Mouse (Mus musculus) hindbrain, embryonic 10.5 days (tissue): ENCODE measurements around the gene Calu. TPM values are rescaled to one million over a fixed set of nuclear protein-coding genes. Genes with fewer than 3 reads are reported as not detected.
A peak's percentile ranks its signal among the peaks of the same experiment; 100 is the strongest.

Experiments used
- DNase-seq: peaks from one replicate; pipeline ENCODE4 v3.0.0-alpha.2; 2017; ENCODE audit warnings: low spot score
- H3K27ac ChIP-seq: fragments of 300-500 bp; sonication (generic); 2 replicates; pipeline ENCODE4 v1.5.1; 2016; ENCODE audit warnings: mild to moderate bottlenecking, moderate library complexity
- H3K27me3 ChIP-seq: fragments of 300-500 bp; sonication (generic); 2 replicates; pipeline ENCODE4 v1.6.1; 2016; ENCODE audit warnings: mild to moderate bottlenecking; ENCODE audit not compliant: poor library complexity, insufficient read depth, severe bottlenecking
- H3K36me3 ChIP-seq: fragments of 300-500 bp; sonication (generic); 2 replicates; pipeline ENCODE4 v1.6.1; 2016; ENCODE audit warnings: mild to moderate bottlenecking, moderate library complexity
- H3K4me1 ChIP-seq: fragments of 300-500 bp; sonication (generic); replicated peaks from 2 replicates; pipeline ENCODE4 v1.6.1; 2016; ENCODE audit warnings: mild to moderate bottlenecking
- H3K4me3 ChIP-seq: fragments of 300-500 bp; sonication (generic); 2 replicates; pipeline ENCODE4 v1.5.1; 2016; ENCODE audit warnings: mild to moderate bottlenecking, moderate library complexity
- H3K9me3 ChIP-seq: fragments of 300-500 bp; sonication (generic); 2 replicates; pipeline ENCODE4 v1.6.1; 2016; ENCODE audit warnings: mild to moderate bottlenecking, moderate library complexity
- WGBS: fragments of 180-500 bp; shearing (Covaris S2); methylation state at CpG from one replicate; pipeline ENCODE4 v1.1.7; 2016; 5-methylcytosine and 5-hydroxymethylcytosine counted together
- polyA plus RNA-seq: library from polyadenylated mRNA; unstranded; fragments of >200 nt; fragmentation: Nextera tagmentation; extraction: Ambion mirVana; gene quantifications from 2 replicates; pipeline ENCODE4 v1.2.1, GENCODE M21; 2016

Gene Calu
- polyA plus RNA-seq, 1 experiment from 2014 or later: 205 TPM

GRCm38 (mm10) chr6:29399851-29400250, 52.0 kb downstream of the Calu start:
- WGBS: 83% methylated on average over 4 of the region's 4 CpGs
- Histone ChIP-seq H3K36me3 (no peaks in the 10 kb centered on the region), H3K4me3 (no peak overlapping the region), H3K27ac (no peak overlapping the region), H3K27me3 (peaks cover 37% of the 10 kb centered on the region), H3K9me3 (no peaks in the 10 kb centered on the region), H3K4me1 (peaks cover 32% of the 10 kb centered on the region)
- DNase-seq: no peak

GRCm38 (mm10) chr6:29402693-29403342, 54.9 kb downstream of the Calu start:
- peaks cover 13% of the 10 kb centered on the region for H3K27me3 ChIP-seq
- H3K4me1 ChIP-seq: peaks cover 7% of the 10 kb centered on the region
- peak overlapping the region; percentile 40 for H3K4me3 ChIP-seq
- no peaks in the 10 kb centered on the region for H3K9me3 ChIP-seq
- 0 out of 2 replicates have a peak, but pooled peaks cover 9% of the 10 kb centered on the region for H3K36me3 ChIP-seq
- 7% methylated on average over 34 of the region's 34 CpGs for WGBS
- peak; percentile 51 for DNase-seq
- H3K27ac ChIP-seq: 0 out of 2 replicates have a peak overlapping the region, but pooled peaks have one; percentile 2

DNA sequence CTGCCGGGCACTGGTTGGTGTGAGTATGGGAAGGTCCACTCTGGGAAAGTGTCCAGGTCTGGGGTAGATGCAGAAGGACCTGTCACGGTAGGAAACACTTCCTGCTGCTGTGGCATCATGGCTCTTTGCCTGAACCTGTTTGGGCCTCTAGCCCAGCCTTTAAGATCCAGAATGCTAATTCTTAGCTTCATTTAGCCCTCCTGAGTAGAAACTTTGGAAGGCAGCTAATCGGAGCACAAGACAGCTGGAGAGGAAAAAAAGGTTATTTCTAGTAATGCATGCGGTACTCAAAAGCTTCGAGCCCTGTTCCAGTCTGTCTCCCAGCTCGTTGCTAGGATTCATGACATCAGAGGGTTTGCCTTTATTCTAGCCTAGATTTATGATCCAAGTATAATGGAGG, 58.5 kb downstream of the Calu start:
- peaks cover 35% of the 10 kb centered on the region for H3K36me3 ChIP-seq
- no peak for DNase-seq
- no peaks in the 10 kb centered on the region for H3K9me3 ChIP-seq
- no peak overlapping the region for H3K27ac ChIP-seq
- H3K4me1 ChIP-seq: peaks cover 5% of the 10 kb centered on the region; the same call in 1 of the 2 replicates
- peaks cover 10% of the 10 kb centered on the region for H3K27me3 ChIP-seq
- WGBS: 87% methylated on average over 6 of the region's 6 CpGs
- H3K4me3 ChIP-seq: no peak overlapping the region

GRCm38 (mm10) chr6:29415446-29415845, 67.6 kb downstream of the Calu start:
- WGBS: 87% methylated on average over 9 of the region's 9 CpGs
- no peak overlapping the region for H3K27ac ChIP-seq
- no peak for DNase-seq
- no peaks in the 10 kb centered on the region for H3K27me3 ChIP-seq
- peaks cover 53% of the 10 kb centered on the region for H3K36me3 ChIP-seq
- no peak overlapping the region for H3K4me3 ChIP-seq
- no peaks in the 10 kb centered on the region for H3K9me3 ChIP-seq
- H3K4me1 ChIP-seq: no peaks in the 10 kb centered on the region

DNA sequence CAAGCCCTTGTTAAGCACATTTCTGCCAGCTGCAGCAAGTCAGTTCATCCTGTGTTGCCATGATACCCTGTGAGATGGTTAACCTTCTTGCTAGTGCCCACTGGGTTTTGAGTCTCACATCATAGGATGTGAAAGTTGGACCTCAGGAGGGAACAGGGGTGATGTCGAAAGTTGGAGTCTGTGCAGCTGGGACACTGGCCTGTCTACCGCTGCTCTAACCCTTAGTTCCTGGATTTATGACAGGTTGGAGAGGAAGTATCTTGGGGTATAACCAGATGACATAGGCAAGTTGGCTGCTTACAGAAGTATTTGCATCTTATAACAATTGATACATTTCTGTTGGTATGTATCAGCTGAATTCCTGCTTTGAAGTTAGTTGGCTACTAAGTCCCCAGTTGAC, 72.7 kb downstream of the Calu start:
- Histone ChIP-seq H3K4me1 (no peaks in the 10 kb centered on the region), H3K27ac (no peak overlapping the region), H3K27me3 (no peaks in the 10 kb centered on the region), H3K9me3 (no peaks in the 10 kb centered on the region), H3K36me3 (peaks cover 12% of the 10 kb centered on the region; the same call in 1 of the 2 replicates), H3K4me3 (no peak overlapping the region)
- no peak for DNase-seq
- WGBS: 93% methylated on average over 2 of the region's 2 CpGs

GRCm38 (mm10) chr6:29425118-29425517, 77.2 kb downstream of the Calu start:
- Histone ChIP-seq H3K27me3 (peaks cover 7% of the 10 kb centered on the region; the same call in 1 of the 2 replicates), H3K27ac (no peak overlapping the region), H3K4me1 (no peaks in the 10 kb centered on the region), H3K4me3 (no peak overlapping the region), H3K9me3 (no peaks in the 10 kb centered on the region), H3K36me3 (no peaks in the 10 kb centered on the region)
- WGBS: 88% methylated on average over 8 of the region's 8 CpGs
- DNase-seq: no peak

DNA sequence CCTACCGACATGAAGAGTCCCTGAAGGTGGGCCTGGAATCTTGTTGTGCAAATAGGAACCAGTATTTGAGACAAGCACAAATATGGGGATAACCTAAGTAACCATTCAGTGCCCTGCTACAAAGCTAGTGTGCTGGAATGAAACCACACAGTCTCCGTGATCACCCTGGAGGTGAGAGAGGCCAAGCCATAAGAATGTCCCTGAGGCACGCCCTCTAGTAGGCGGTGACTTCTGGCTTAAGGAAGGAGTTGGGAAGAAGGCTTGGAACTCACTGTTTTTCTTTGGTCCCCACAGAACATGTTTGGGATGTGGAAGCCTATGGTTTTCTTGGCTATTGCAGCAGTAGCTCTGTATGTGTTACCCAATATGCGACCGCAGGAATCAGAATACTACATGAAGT, 78.5 kb downstream of the Calu start:
- DNase-seq: no peak
- peaks cover 19% of the 10 kb centered on the region for H3K27me3 ChIP-seq
- no peaks in the 10 kb centered on the region for H3K9me3 ChIP-seq
- 74% methylated on average over 6 of the region's 6 CpGs for WGBS
- H3K27ac ChIP-seq: no peak overlapping the region
- H3K4me3 ChIP-seq: no peak overlapping the region
- H3K4me1 ChIP-seq: peaks cover 6% of the 10 kb centered on the region; the same call in 1 of the 2 replicates
- H3K36me3 ChIP-seq: no peaks in the 10 kb centered on the region

Other genes starting within 250 kb of the Calu start
- 39.3 and 48.9 TPM in 2 replicates for gene Rbm28, start 183.1 kb upstream of the Calu start, polyA plus RNA-seq
- 1.1 and 1.6 TPM in 2 replicates for gene Prrt4, start 168.5 kb upstream of the Calu start, polyA plus RNA-seq
- 40.5 and 48.4 TPM in 2 replicates for gene Impdh1, start 131.7 kb upstream of the Calu start, polyA plus RNA-seq
- 35.9 and 38.0 TPM in 2 replicates for gene Hilpda, start 75.6 kb upstream of the Calu start, polyA plus RNA-seq
- gene Fam71f2, start 68.5 kb upstream of the Calu start, polyA plus RNA-seq: 0.39 and 0.66 TPM in 2 replicates
- gene Fam71f1, start 28.9 kb upstream of the Calu start, polyA plus RNA-seq: 0.22 TPM in 1 of 2 replicates, not detected in the other
- gene Opn1sw, start 40.4 kb downstream of the Calu start, polyA plus RNA-seq: 0.17 and 0.21 TPM in 2 replicates
- gene Ccdc136, start 48.2 kb downstream of the Calu start, polyA plus RNA-seq: 21.5 and 22.4 TPM in 2 replicates
- gene Flnc, start 85.2 kb downstream of the Calu start, polyA plus RNA-seq: 3.6 and 4.1 TPM in 2 replicates
- 226 and 252 TPM in 2 replicates for gene Atp6v1f, start 119.6 kb downstream of the Calu start, polyA plus RNA-seq
- gene Atp6v1fnb, start 123.4 kb downstream of the Calu start, polyA plus RNA-seq: not detected in 2 replicates
- gene Kcp, start 159.9 kb downstream of the Calu start, polyA plus RNA-seq: 13.5 TPM in 2 replicates
- gene Irf5, start 178.6 kb downstream of the Calu start, polyA plus RNA-seq: 2.8 and 3.1 TPM in 2 replicates